Mouse (Mus musculus): ENCODE measurements around the gene Farp1.
"Not testable (repeated sequence)": the region's sequence is repeated elsewhere in the genome, so short reads cannot be mapped to it uniquely, and the experiment has no call there.

The Farp1 gene

DNA sequence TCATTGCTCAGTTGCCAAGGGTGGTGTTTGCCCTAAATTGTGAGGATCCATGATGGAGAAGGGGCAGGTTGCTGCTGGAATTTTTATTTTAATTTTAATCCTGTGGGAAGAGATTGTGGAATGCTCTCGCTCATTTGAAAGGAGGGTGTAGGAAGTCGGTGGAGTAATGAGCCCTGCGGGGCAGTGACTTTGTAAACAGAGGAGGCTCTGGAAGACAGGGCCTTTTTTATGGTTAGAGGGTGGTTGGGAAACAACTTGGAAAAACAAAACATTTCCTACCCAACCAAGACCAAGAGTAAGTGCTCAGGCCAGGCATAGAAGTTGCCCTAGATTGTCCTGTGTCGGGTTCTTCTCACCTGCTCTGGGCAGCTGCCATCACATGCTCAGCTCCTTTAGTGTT lies 146.8 kb downstream of the Farp1 start:
- no peak for DNase-seq (ENCODE audit: low spot score in 2 of 2)

DNA sequence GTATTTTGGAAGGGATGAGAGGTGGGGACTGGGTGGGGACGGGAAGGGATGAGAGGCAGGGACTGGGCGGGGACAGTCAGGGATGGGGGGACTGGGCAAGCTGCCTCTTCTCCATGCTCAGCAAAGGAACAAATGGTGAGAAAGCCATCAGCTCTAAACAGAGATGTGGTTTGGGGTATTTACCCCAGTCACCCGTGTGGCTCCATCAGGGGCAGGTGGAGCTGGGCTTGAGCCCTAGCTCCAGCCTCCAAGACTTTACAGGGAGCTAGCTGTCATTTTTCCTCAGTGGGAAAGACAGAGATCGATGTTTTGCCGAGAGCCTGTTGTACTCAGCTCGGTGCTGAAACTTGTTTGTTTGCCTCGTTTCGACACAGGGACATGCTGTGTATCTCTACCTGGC lies 148.0 kb downstream of the Farp1 start:
- no peak for DNase-seq (ENCODE audit: low spot score in 2 of 2)

GRCm38 (mm10) chr14:121183414-121184130 lies 148.6 kb downstream of the Farp1 start:
- DNase-seq (ENCODE audit: low spot score in 2 of 2), result no peak

DNA sequence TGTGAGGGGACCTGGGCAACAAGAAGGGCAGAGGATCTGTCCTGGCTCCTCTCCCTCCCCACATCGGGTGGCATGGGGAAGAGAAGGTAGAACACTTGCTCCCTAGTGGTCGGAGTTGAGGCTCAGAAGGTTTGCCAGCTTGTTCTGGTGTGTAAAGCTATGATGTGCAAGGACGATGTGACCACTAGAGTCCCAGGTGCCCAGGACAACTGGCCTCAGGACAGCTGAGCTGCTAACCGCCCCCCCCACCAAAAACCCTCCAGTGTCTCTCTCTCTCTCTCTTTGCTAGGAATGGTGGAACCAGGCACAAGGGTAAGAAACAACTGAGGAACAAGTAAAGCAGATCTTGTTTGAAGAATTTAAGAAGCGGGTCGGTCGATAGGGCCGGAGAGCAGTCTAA lies 149.4 kb downstream of the Farp1 start:
- DNase-seq (ENCODE audit: low spot score in 2 of 2), result no peak

DNA sequence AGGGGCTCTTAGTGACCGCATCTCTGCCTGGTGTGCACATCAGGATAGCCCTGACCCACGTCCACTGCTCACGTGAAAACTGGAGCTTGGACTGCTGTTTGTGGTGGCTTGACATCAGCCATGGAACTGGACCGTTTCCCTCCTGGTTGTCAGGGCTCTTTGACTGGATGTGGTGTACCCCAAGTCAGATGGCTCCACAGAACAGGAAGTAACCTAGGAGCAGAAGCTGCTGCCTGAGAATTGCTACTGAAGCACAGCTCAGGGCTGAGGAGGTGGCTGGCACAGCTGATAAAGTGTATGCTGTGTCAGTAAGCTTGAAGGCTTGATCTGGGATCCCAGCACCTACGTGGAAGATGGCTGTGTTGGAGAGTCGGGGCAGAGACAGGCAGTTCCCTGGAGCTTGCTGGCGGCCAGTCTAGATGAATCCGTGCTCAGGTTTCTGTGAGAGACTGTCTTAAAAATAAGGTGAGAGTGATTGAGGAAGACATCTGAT lies 151.4 kb downstream of the Farp1 start:
- DNase-seq (ENCODE audit: low spot score in 2 of 2), result no peak

DNA sequence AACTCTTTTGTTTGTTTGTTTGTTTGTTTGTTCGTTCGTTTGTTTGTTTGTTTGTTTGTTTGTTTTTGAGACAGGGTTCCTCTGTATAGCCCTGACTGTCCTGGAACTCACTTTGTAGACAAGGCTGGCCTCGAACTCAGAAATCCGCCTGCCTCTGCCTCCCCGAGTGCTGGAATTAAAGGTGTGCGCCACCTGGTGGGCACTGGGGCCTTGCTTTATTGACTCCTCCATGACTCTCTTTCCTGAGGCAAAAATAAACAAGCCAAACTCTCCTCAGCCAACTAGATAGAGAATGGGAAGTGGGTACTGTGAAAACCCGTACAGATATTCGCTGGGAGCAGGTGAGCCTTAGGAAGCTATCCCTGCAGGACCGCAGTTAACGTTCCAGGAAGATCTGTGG lies 154.8 kb downstream of the Farp1 start:
- not testable (repeated sequence) for DNase-seq (ENCODE audit: low spot score in 2 of 2)

GRCm38 (mm10) chr14:121190386-121190785 lies 155.4 kb downstream of the Farp1 start:
- DNase-seq (ENCODE audit: low spot score in 2 of 2), result peak; percentile 28 to 57

DNA sequence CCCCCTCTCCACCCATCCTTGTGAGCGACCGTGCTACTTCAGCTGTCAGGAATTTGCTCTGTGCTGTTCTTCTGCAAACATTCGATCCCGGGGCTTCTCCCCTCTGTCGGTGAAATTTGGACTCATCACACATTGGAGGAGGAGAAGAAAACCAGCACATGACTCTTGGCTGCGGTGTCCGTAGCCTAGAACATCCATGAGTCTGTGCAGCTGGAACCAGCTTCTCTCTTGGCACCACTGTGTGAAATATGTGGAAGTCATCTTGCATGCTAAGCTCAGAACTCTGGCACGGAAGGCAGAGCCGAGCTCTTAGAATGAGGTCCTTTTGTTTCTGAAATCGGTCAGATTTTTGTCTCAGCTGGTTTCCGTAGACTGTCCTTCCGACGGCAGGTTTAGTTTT lies 156.7 kb downstream of the Farp1 start:
- peak; percentile 34 to 39 for DNase-seq (ENCODE audit: low spot score in 2 of 2)

DNA sequence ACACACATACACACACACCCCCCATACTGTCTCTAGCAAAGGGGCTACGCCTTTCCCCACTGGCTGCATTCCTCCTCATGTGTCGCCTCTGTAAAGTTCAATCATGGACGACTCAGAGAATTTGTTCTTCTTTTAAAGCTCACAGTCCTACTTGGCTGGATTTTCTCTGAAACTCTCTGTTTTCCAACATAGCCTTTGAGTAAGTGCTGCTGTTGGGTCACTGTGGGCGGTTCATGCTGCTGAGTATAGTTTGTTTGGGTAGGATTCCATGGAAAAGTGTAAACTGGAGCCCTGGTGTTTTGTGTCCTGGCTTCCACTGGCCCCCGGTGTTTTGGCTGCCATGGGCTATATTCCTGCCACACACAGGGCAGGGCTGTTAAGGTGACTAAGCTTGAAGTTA lies 157.4 kb downstream of the Farp1 start:
- no peak for DNase-seq (ENCODE audit: low spot score in 2 of 2)

DNA sequence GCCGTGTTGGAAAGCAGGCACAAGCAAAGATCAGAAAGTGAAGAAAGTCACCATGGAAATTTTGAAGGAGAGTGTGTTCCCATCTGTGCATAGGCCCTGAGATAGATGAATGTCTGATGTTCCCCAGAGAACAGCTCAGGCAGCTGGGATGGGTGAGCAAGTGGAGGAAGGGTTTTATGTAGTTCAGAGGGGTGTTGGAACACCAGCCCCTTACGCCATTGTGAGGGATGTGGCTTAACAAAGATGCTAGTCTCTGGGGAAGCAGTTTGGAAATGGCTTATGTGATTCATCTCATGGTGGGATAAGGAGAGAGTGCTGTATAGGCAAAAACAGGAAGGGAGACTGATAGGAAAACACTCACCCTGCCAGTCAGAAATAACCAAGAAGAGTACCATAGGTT lies 159.0 kb downstream of the Farp1 start:
- DNase-seq (ENCODE audit: low spot score in 2 of 2), result no peak

DNA sequence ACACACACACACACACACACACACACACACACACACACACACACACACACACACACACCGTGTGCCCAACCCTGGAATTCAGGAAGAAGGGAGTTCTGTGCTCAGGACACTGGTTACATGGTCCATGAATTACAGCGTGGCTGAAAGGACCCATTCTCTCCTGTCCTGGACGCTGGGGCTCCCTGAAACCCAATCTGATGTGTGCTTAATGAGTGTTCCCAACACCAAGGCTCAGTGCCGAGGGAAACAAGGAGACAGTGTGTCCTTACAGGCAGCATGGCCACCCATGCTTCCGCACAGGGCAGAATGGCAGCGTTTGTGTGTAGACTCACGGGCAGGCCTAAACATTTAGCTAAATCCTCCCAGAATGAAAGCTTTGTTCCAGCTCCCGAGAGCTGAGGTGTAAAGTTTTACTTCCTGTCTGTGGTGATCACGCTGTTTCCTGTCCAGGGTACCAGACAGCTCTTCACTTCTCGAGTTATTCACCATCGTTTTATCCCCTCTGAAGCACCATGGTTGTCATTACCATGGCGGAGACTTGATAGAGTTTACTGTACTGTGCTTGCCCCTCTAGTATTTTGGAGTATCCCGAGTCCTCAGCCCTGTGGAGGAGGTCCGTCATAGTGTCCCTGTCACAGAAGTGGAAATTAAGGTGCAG lies 164.0 kb downstream of the Farp1 start:
- no peak for DNase-seq (ENCODE audit: low spot score in 2 of 2)

GRCm38 (mm10) chr14:121199789-121200188 lies 164.8 kb downstream of the Farp1 start:
- no peak for DNase-seq (ENCODE audit: low spot score in 2 of 2)

- DNase-seq (ENCODE audit: low spot score in 2 of 2), result no peak
Observed at GRCm38 (mm10) chr14:121200353-121200752, 165.4 kb downstream of the Farp1 start.

GRCm38 (mm10) chr14:121201178-121201577 lies 166.2 kb downstream of the Farp1 start:
- DNase-seq (ENCODE audit: low spot score in 2 of 2), result no peak

DNA sequence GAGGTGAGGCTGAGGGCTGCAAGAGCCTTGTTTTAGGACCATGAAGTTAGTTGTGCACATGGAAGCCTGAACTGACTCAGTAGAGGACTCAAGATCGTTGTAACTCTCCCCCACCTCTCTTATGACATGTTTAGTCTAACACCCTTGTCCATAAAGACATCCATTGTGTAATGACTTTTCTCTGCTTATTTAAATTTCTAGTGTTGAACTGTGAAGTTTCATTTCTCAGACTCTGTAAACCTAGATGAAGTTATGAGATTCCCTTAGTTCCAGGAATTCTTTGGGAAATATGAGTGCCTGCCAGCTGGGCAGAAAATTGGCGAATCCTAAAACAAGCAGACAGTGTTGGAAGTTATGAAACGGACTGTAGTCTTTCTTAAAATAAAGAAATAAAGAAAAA lies 170.5 kb downstream of the Farp1 start:
- DNase-seq (ENCODE audit: low spot score in 2 of 2), result no peak

DNA sequence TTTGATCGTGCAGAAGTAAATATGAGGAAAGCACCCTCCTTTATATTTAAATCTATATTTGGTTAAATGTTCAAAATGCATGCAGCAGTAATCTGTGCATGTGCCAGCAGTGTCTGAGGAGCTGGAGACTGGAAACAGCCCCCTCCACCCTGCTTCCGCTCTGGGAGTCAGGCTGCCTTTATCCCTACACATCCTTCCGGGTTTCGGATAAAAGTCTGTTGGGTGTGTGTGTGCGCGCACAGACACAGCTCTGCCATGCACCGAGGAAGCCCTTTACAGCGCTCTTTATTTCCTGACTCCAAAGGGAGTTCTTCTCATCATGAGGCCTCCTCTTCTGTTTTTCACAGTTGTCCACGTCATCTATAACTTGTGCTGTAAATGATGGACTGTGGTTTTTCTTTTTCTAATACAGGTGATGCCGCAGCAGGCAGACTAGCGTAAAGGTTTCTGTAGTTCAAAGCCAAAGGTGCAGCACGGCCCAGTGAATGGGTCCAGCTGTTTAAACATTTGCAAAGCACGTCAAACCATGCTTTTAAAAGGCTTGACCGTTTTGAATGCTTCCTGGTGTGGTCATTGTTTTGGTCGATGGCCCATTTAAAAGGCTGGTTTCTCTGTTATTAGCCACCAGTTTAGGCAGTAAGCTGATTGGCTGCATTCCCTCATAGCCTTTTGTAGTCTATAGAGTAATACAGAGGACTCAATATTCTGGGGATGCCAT lies 172.6 kb downstream of the Farp1 start:
- DNase-seq (ENCODE audit: low spot score in 2 of 2), result no peak

DNA sequence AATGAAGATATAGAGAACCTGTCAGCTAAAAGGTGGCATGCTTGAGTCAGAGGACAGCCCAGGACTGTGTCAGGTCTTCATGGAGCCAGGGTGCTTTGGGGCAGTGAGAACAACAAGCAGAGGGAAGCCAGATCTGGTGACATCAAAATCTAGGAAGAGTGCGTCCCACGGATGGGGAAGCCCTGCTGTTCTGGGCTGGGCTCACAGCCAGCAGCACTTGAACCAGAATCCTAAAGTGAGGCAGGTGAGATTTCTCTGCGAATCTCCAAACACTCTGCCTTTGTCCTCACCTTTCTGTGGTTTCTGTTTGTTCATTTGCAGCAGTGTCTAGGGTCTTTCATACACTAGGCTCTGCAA lies 173.1 kb downstream of the Farp1 start:
- no peak for DNase-seq (ENCODE audit: low spot score in 2 of 2)

GRCm38 (mm10) chr14:121210318-121210717 lies 175.3 kb downstream of the Farp1 start:
- no peak for DNase-seq (ENCODE audit: low spot score in 2 of 2)

GRCm38 (mm10) chr14:121213650-121214049 lies 178.7 kb downstream of the Farp1 start:
- DNase-seq (ENCODE audit: low spot score in 2 of 2), result no peak

- DNase-seq (ENCODE audit: low spot score in 2 of 2), result no peak
Observed at GRCm38 (mm10) chr14:121214636-121215257, 179.7 kb downstream of the Farp1 start.

- no peak for DNase-seq (ENCODE audit: low spot score in 2 of 2)
Observed at GRCm38 (mm10) chr14:121215817-121216216, 180.8 kb downstream of the Farp1 start.

- DNase-seq (ENCODE audit: low spot score in 2 of 2), result no peak
Observed at GRCm38 (mm10) chr14:121216672-121217071, 181.7 kb downstream of the Farp1 start.

Measured in urinary bladder, postnatal 36 days (tissue).